Mouse (Mus musculus) heart, embryonic 14.5 days (tissue): Measurements from ENCODE around the gene Thumpd2. TPM values are rescaled to one million over a fixed set of nuclear protein-coding genes. Genes with fewer than 3 reads are reported as not detected.

Source experiments
- ATAC-seq: fragments of 200-750 bp; cut with Nextera tagmentation; 2 replicates; pipeline ENCODE4 v1.8.0; 2017; ENCODE audit warnings: low read depth, moderate TSS enrichment; ENCODE audit not compliant: insufficient number of reproducible peaks, insufficient read depth, low FRiP score
- H3K27ac ChIP-seq, 2 experiments: fragments of 200-500 bp in 1 of 2; fragments of 300-500 bp in 1 of 2; sonication (generic) in 1 of 2; replicated peaks in 1 of 2; 2 replicates each; pipeline ENCODE4 v1.5.1; 2012 to 2014; ENCODE audit warnings: low read depth in 2 of 2, low read length in 2 of 2, control low read depth in 1 of 2, mild to moderate bottlenecking in 1 of 2, mixed read lengths in 1 of 2; ENCODE audit not compliant: control insufficient read depth in 1 of 2, insufficient read depth in 1 of 2
- H3K27me3 ChIP-seq: fragments of 300-500 bp; sonication (generic); 2 replicates; pipeline ENCODE4 v1.6.1; 2014; ENCODE audit warnings: mild to moderate bottlenecking, low read length, control low read depth; ENCODE audit not compliant: control insufficient read depth, insufficient read depth
- H3K36me3 ChIP-seq: fragments of 300-500 bp; sonication (generic); 2 replicates; pipeline ENCODE4 v1.6.1; 2014; ENCODE audit warnings: mild to moderate bottlenecking, control low read depth, low read length, mixed read lengths; ENCODE audit not compliant: control insufficient read depth, insufficient read depth
- H3K4me1 ChIP-seq, 2 experiments: fragments of 200-500 bp in 1 of 2; fragments of 300-500 bp in 1 of 2; sonication (generic) in 1 of 2; 2 replicates each; pipeline ENCODE4 v1.6.1; 2012 to 2014; ENCODE audit warnings: low read length in 2 of 2, control low read depth in 1 of 2, mixed read lengths in 1 of 2; ENCODE audit not compliant: control insufficient read depth in 2 of 2, insufficient read depth in 2 of 2
- H3K4me2 ChIP-seq: fragments of 300-500 bp; sonication (generic); 2 replicates; pipeline ENCODE4 v1.6.1; 2014; ENCODE audit warnings: mild to moderate bottlenecking, low read length
- H3K4me3 ChIP-seq, 2 experiments: fragments of 200-500 bp in 1 of 2; fragments of 300-500 bp in 1 of 2; sonication (generic) in 1 of 2; 2 replicates each; pipeline ENCODE4 v1.5.1; 2012 to 2014; ENCODE audit warnings: low read length in 2 of 2, mild to moderate bottlenecking in 2 of 2, control low read depth in 1 of 2, low read depth in 1 of 2, moderate library complexity in 1 of 2; ENCODE audit not compliant: control insufficient read depth in 1 of 2, insufficient read depth in 1 of 2
- H3K9ac ChIP-seq: fragments of 300-500 bp; sonication (generic); 2 replicates; pipeline ENCODE4 v1.6.1; 2014; ENCODE audit warnings: mild to moderate bottlenecking, low read length
- H3K9me3 ChIP-seq: fragments of 300-500 bp; sonication (generic); 2 replicates; pipeline ENCODE4 v1.6.1; 2016; ENCODE audit warnings: low read length, control low read depth; ENCODE audit not compliant: control insufficient read depth
- WGBS: fragments of 180-500 bp; shearing (Covaris S2); extraction: QIAGEN DNeasy Blood & Tissue Kit; methylation state at CpG from one replicate; pipeline ENCODE4 v1.1.7; 2014; 5-methylcytosine and 5-hydroxymethylcytosine counted together
- polyA plus RNA-seq: library from polyadenylated mRNA; unstranded; fragments of >200 nt; fragmentation: Nextera tagmentation; extraction: Ambion mirVana; gene quantifications from 2 replicates; pipeline ENCODE4 v1.2.1, GENCODE M21; 2014

Thumpd2 gene
- polyA plus RNA-seq, 1 experiment from 2014 or later: 11.3 TPM

- H3K27me3 ChIP-seq: no peaks in the 10 kb centered on the region
- peak overlapping the region; percentile 98 for H3K9ac ChIP-seq
- no peaks in the 10 kb centered on the region for H3K9me3 ChIP-seq
- H3K4me1 ChIP-seq: peaks cover 2 to 18% of the 10 kb centered on the region in 2 experiments
- 13% methylated on average over 28 of the region's 28 CpGs for WGBS
- H3K4me2 ChIP-seq: peak overlapping the region; percentile 73
- H3K4me3 ChIP-seq: peak overlapping the region; percentile 82 to 93
- ATAC-seq: no peak; the same call in 1 of the 2 replicates
- H3K36me3 ChIP-seq: peaks cover 3% of the 10 kb centered on the region; the same call in 1 of the 2 replicates
- peak overlapping the region; percentile 30 to 79 for H3K27ac ChIP-seq
These were observed 453 bp downstream of the Thumpd2 start for GRCm38 (mm10) chr17:81064279-81064978.

GRCm38 (mm10) chr17:81063346-81063745 lies 1.5 kb downstream of the Thumpd2 start:
- peaks cover 2 to 18% of the 10 kb centered on the region in 2 experiments for H3K4me1 ChIP-seq
- 76% methylated on average over 3 of the region's 3 CpGs for WGBS
- H3K27me3 ChIP-seq: no peaks in the 10 kb centered on the region
- no peaks in the 10 kb centered on the region for H3K9me3 ChIP-seq
- no peak overlapping the region for H3K27ac ChIP-seq
- no peak overlapping the region for H3K4me2 ChIP-seq
- H3K4me3 ChIP-seq: no peak overlapping the region
- H3K9ac ChIP-seq: no peak overlapping the region
- ATAC-seq: no peak
- H3K36me3 ChIP-seq: peaks cover 3% of the 10 kb centered on the region; the same call in 1 of the 2 replicates

GRCm38 (mm10) chr17:81062349-81062871 lies 2.5 kb downstream of the Thumpd2 start:
- ATAC-seq: no peak
- no peaks in the 10 kb centered on the region for H3K27me3 ChIP-seq
- no peak overlapping the region for H3K4me3 ChIP-seq
- H3K9ac ChIP-seq: no peak overlapping the region
- no peak overlapping the region for H3K4me2 ChIP-seq
- H3K27ac ChIP-seq: peak overlapping the region; percentile 0 to 41
- peaks cover 3% of the 10 kb centered on the region; the same call in 1 of the 2 replicates for H3K36me3 ChIP-seq
- no peaks in the 10 kb centered on the region for H3K9me3 ChIP-seq
- 33% methylated on average over 6 of the region's 6 CpGs for WGBS
- H3K4me1 ChIP-seq: peaks cover 2 to 18% of the 10 kb centered on the region in 2 experiments

GRCm38 (mm10) chr17:81056796-81057381 lies 8.0 kb downstream of the Thumpd2 start:
- no peak for ATAC-seq
- Histone ChIP-seq H3K9ac (no peak overlapping the region), H3K4me3 (no peak overlapping the region), H3K36me3 (peaks cover 27% of the 10 kb centered on the region), H3K9me3 (no peaks in the 10 kb centered on the region), H3K4me2 (no peak overlapping the region), H3K27me3 (no peaks in the 10 kb centered on the region), H3K4me1 (no peaks in the 10 kb centered on the region), H3K27ac (no peak overlapping the region)
- 90% methylated on average over 8 of the region's 8 CpGs for WGBS

- WGBS: 80% methylated on average over 3 of the region's 3 CpGs
- no peak overlapping the region for H3K4me3 ChIP-seq
- H3K27me3 ChIP-seq: no peaks in the 10 kb centered on the region
- no peaks in the 10 kb centered on the region for H3K9me3 ChIP-seq
- no peak overlapping the region for H3K9ac ChIP-seq
- no peak for ATAC-seq
- H3K4me2 ChIP-seq: no peak overlapping the region
- H3K27ac ChIP-seq: no peak overlapping the region
- H3K36me3 ChIP-seq: peaks cover 35% of the 10 kb centered on the region
- no peaks in the 10 kb centered on the region for H3K4me1 ChIP-seq
These were observed 8.8 kb downstream of the Thumpd2 start for GRCm38 (mm10) chr17:81056035-81056434.

GRCm38 (mm10) chr17:81055522-81055921 lies 9.4 kb downstream of the Thumpd2 start:
- 88% methylated on average over 5 of the region's 5 CpGs for WGBS
- H3K4me1 ChIP-seq: no peaks in the 10 kb centered on the region

GRCm38 (mm10) chr17:81053274-81053673 lies 11.6 kb downstream of the Thumpd2 start:
- Histone ChIP-seq H3K27me3 (no peaks in the 10 kb centered on the region), H3K4me3 (no peak overlapping the region), H3K9me3 (no peaks in the 10 kb centered on the region), H3K4me2 (no peak overlapping the region), H3K27ac (no peak overlapping the region), H3K4me1 (no peaks in the 10 kb centered on the region), H3K9ac (no peak overlapping the region), H3K36me3 (peaks cover 48% of the 10 kb centered on the region)
- no peak for ATAC-seq
- WGBS: 93% methylated on average over 2 of the region's 2 CpGs

More at GRCm38 (mm10) chr17:81055522-81055921, 9.4 kb downstream of the Thumpd2 start:
- Histone ChIP-seq H3K9ac (no peak overlapping the region), H3K27me3 (no peaks in the 10 kb centered on the region), H3K9me3 (no peaks in the 10 kb centered on the region), H3K4me3 (no peak overlapping the region), H3K36me3 (peaks cover 37% of the 10 kb centered on the region), H3K4me2 (no peak overlapping the region), H3K27ac (no peak overlapping the region)
- no peak for ATAC-seq
